Mouse (Mus musculus): ENCODE data around the gene Shisa7. TPM values are rescaled to one million over a fixed set of nuclear protein-coding genes. Genes with fewer than 3 reads are reported as not detected.

Gene Shisa7
- polyA plus RNA-seq, 1 experiment from 2014 or later: 0.99 TPM

GRCm38 (mm10) chr7:4844917-4845309 lies 417 bp upstream of the Shisa7 start:
- Histone ChIP-seq H3K27ac (replicated peaks) (no peak overlapping the region), H3K27me3 (peaks cover 50% of the 10 kb centered on the region), H3K4me3 (replicated peaks) (peak overlapping the region; percentile 46), H3K36me3 (no peaks in the 10 kb centered on the region), H3K9ac (peak overlapping the region; percentile 23; the same call in 1 of the 2 replicates), H3K4me2 (replicated peaks) (peak overlapping the region; percentile 86), H3K9me3 (replicated peaks) (no peaks in the 10 kb centered on the region), H3K4me1 (peaks cover 30% of the 10 kb centered on the region)
- WGBS: 1% methylated on average over 13 of the region's 13 CpGs
- peak; percentile 58; the same call in 1 of the 2 replicates for ATAC-seq (ENCODE audit: insufficient number of reproducible peaks, low FRiP score, low TSS enrichment, low read depth)

- peak overlapping the region; percentile 46 for H3K4me3 ChIP-seq (replicated peaks)
- H3K4me1 ChIP-seq: peaks cover 30% of the 10 kb centered on the region
- H3K27ac ChIP-seq (replicated peaks): no peak overlapping the region
- H3K9me3 ChIP-seq (replicated peaks): no peaks in the 10 kb centered on the region
- 0 out of 2 replicates have a peak overlapping the region, but pooled peaks have one; percentile 23 for H3K9ac ChIP-seq
- H3K36me3 ChIP-seq: no peaks in the 10 kb centered on the region
- peak overlapping the region; percentile 86 for H3K4me2 ChIP-seq (replicated peaks)
- peak; percentile 15; the same call in 1 of the 2 replicates for ATAC-seq (ENCODE audit: insufficient number of reproducible peaks, low FRiP score, low TSS enrichment, low read depth)
- WGBS: 1% methylated on average over 34 of the region's 34 CpGs
- H3K27me3 ChIP-seq: peaks cover 59% of the 10 kb centered on the region
Observed at GRCm38 (mm10) chr7:4843604-4844244, 772 bp downstream of the Shisa7 start.

GRCm38 (mm10) chr7:4842634-4843131 lies 1.8 kb downstream of the Shisa7 start:
- H3K4me1 ChIP-seq: peaks cover 30% of the 10 kb centered on the region
- under 1% methylated on average over 16 of the region's 16 CpGs for WGBS
- peak overlapping the region; percentile 46 for H3K4me3 ChIP-seq (replicated peaks)
- H3K9me3 ChIP-seq (replicated peaks): no peaks in the 10 kb centered on the region
- no peak overlapping the region for H3K9ac ChIP-seq
- H3K27me3 ChIP-seq: peaks cover 66% of the 10 kb centered on the region
- peak; percentile 52 for ATAC-seq (ENCODE audit: insufficient number of reproducible peaks, low FRiP score, low TSS enrichment, low read depth)
- no peak overlapping the region for H3K27ac ChIP-seq (replicated peaks)
- peak overlapping the region; percentile 86 for H3K4me2 ChIP-seq (replicated peaks)
- H3K36me3 ChIP-seq: no peaks in the 10 kb centered on the region

GRCm38 (mm10) chr7:4842077-4842476 lies 2.4 kb downstream of the Shisa7 start:
- Histone ChIP-seq H3K4me3 (replicated peaks) (no peak overlapping the region), H3K9me3 (replicated peaks) (no peaks in the 10 kb centered on the region), H3K4me1 (peaks cover 30% of the 10 kb centered on the region), H3K27ac (replicated peaks) (no peak overlapping the region), H3K4me2 (replicated peaks) (peak overlapping the region; percentile 86), H3K27me3 (peaks cover 72% of the 10 kb centered on the region), H3K9ac (no peak overlapping the region), H3K36me3 (no peaks in the 10 kb centered on the region)
- peak; percentile 32; the same call in 1 of the 2 replicates for ATAC-seq (ENCODE audit: insufficient number of reproducible peaks, low FRiP score, low TSS enrichment, low read depth)
- 49% methylated on average over 5 of the region's 5 CpGs for WGBS

GRCm38 (mm10) chr7:4837639-4838038 lies 6.9 kb downstream of the Shisa7 start:
- Histone ChIP-seq H3K4me1 (peaks cover 17% of the 10 kb centered on the region), H3K4me2 (replicated peaks) (no peak overlapping the region), H3K36me3 (no peaks in the 10 kb centered on the region), H3K9me3 (replicated peaks) (no peaks in the 10 kb centered on the region), H3K4me3 (replicated peaks) (no peak overlapping the region), H3K27me3 (peaks cover 77% of the 10 kb centered on the region), H3K27ac (replicated peaks) (no peak overlapping the region), H3K9ac (no peak overlapping the region)
- ATAC-seq (ENCODE audit: insufficient number of reproducible peaks, low FRiP score, low TSS enrichment, low read depth): no peak
- 30% methylated on average over 1 of the region's 1 CpGs for WGBS

- Histone ChIP-seq H3K4me2 (replicated peaks) (peak overlapping the region; percentile 87), H3K4me3 (replicated peaks) (peak overlapping the region; percentile 47), H3K36me3 (no peaks in the 10 kb centered on the region), H3K9me3 (replicated peaks) (no peaks in the 10 kb centered on the region), H3K9ac (peak overlapping the region; percentile 31), H3K27ac (replicated peaks) (no peak overlapping the region), H3K27me3 (peaks cover 70% of the 10 kb centered on the region), H3K4me1 (peaks cover 10% of the 10 kb centered on the region)
- peak; percentile 82 for ATAC-seq (ENCODE audit: insufficient number of reproducible peaks, low FRiP score, low TSS enrichment, low read depth)
- WGBS: under 1% methylated on average over 51 of the region's 51 CpGs
Observed at GRCm38 (mm10) chr7:4836351-4836792, 8.1 kb downstream of the Shisa7 start.

- peaks cover 10% of the 10 kb centered on the region for H3K4me1 ChIP-seq
- H3K4me3 ChIP-seq (replicated peaks): peak overlapping the region; percentile 47
- peak overlapping the region; percentile 87 for H3K4me2 ChIP-seq (replicated peaks)
- no peaks in the 10 kb centered on the region for H3K9me3 ChIP-seq (replicated peaks)
- no peak overlapping the region; the same call in 1 of the 2 replicates for H3K9ac ChIP-seq
- WGBS: 5% methylated on average over 34 of the region's 34 CpGs
- no peak overlapping the region for H3K27ac ChIP-seq (replicated peaks)
- ATAC-seq (ENCODE audit: insufficient number of reproducible peaks, low FRiP score, low TSS enrichment, low read depth): peak; percentile 16; the same call in 1 of the 2 replicates
- H3K27me3 ChIP-seq: peaks cover 74% of the 10 kb centered on the region
- no peaks in the 10 kb centered on the region for H3K36me3 ChIP-seq
Observed at GRCm38 (mm10) chr7:4835631-4836327, 8.7 kb downstream of the Shisa7 start.

GRCm38 (mm10) chr7:4830476-4830875 lies 14.0 kb downstream of the Shisa7 start:
- H3K9ac ChIP-seq: no peak overlapping the region
- no peaks in the 10 kb centered on the region for H3K36me3 ChIP-seq
- 7% methylated on average over 12 of the region's 12 CpGs for WGBS
- H3K4me2 ChIP-seq (replicated peaks): no peak overlapping the region
- no peak overlapping the region for H3K27ac ChIP-seq (replicated peaks)
- H3K4me1 ChIP-seq: no peaks in the 10 kb centered on the region
- peaks cover 43% of the 10 kb centered on the region for H3K27me3 ChIP-seq
- H3K9me3 ChIP-seq (replicated peaks): no peaks in the 10 kb centered on the region
- H3K4me3 ChIP-seq (replicated peaks): no peak overlapping the region
- ATAC-seq (ENCODE audit: insufficient number of reproducible peaks, low FRiP score, low TSS enrichment, low read depth): no peak

GRCm38 (mm10) chr7:4825365-4825764 lies 19.1 kb downstream of the Shisa7 start:
- Histone ChIP-seq H3K4me3 (replicated peaks) (no peak overlapping the region), H3K36me3 (no peaks in the 10 kb centered on the region), H3K27me3 (peaks cover 7% of the 10 kb centered on the region), H3K27ac (replicated peaks) (no peak overlapping the region), H3K4me2 (replicated peaks) (no peak overlapping the region), H3K4me1 (no peaks in the 10 kb centered on the region), H3K9me3 (replicated peaks) (no peaks in the 10 kb centered on the region), H3K9ac (no peak overlapping the region)
- 49% methylated on average over 4 of the region's 4 CpGs for WGBS
- no peak for ATAC-seq (ENCODE audit: insufficient number of reproducible peaks, low FRiP score, low TSS enrichment, low read depth)

GRCm38 (mm10) chr7:4822162-4822907 lies 22.2 kb downstream of the Shisa7 start:
- ATAC-seq (ENCODE audit: insufficient number of reproducible peaks, low FRiP score, low TSS enrichment, low read depth): no peak
- H3K27ac ChIP-seq (replicated peaks): no peak overlapping the region

GRCm38 (mm10) chr7:4821690-4822089 lies 22.8 kb downstream of the Shisa7 start:
- no peak overlapping the region for H3K4me2 ChIP-seq (replicated peaks)
- no peak for ATAC-seq (ENCODE audit: insufficient number of reproducible peaks, low FRiP score, low TSS enrichment, low read depth)
- no peak overlapping the region for H3K9ac ChIP-seq
- WGBS: 73% methylated on average over 4 of the region's 4 CpGs
- H3K4me3 ChIP-seq (replicated peaks): no peak overlapping the region
- no peaks in the 10 kb centered on the region for H3K27me3 ChIP-seq
- no peaks in the 10 kb centered on the region for H3K9me3 ChIP-seq (replicated peaks)
- no peaks in the 10 kb centered on the region for H3K36me3 ChIP-seq
- no peaks in the 10 kb centered on the region for H3K4me1 ChIP-seq
- H3K27ac ChIP-seq (replicated peaks): no peak overlapping the region

More at GRCm38 (mm10) chr7:4822162-4822907, 22.2 kb downstream of the Shisa7 start:
- H3K27me3 ChIP-seq: no peaks in the 10 kb centered on the region
- H3K4me3 ChIP-seq (replicated peaks): no peak overlapping the region
- no peaks in the 10 kb centered on the region for H3K9me3 ChIP-seq (replicated peaks)
- no peaks in the 10 kb centered on the region for H3K4me1 ChIP-seq
- WGBS: 40% methylated on average over 6 of the region's 6 CpGs
- no peak overlapping the region for H3K9ac ChIP-seq
- H3K4me2 ChIP-seq (replicated peaks): no peak overlapping the region
- H3K36me3 ChIP-seq: no peaks in the 10 kb centered on the region
